Comparison of ENCODE assay signal across 11 mouse cellular contexts in the genomic region with DNA sequence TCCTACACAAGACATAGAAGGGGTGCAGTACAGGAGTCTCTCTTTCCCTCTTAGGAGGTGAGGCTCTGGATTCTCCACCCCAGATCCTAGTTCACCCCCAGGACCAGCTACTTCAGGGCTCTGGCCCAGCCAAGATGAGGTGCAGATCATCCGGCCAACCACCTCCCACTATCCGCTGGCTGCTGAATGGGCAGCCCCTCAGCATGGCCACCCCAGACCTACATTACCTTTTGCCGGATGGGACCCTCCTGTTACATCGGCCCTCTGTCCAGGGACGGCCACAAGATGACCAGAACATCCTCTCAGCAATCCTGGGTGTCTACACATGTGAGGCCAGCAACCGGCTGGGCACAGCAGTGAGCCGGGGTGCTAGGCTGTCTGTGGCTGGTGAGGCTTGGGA. TPM values are rescaled to one million over a fixed set of nuclear protein-coding genes. Genes with fewer than 3 reads are reported as not detected.
A peak's percentile ranks its signal among the peaks of the same experiment; 100 is the strongest.
DNase-seq lines count a peak whose midpoint lies in the region; ATAC-seq and TF ChIP-seq lines count a peak whose summit lies in the region.
"Had no signal": no experiment of that assay in that cellular context is flagged by ENCODE, and none has a peak within 500 bp of the region (broad histone marks: within the 10 kb centered on the region; RNA-seq: fewer than 3 reads in every experiment).

No protein-coding gene starts in this region.

- H3K36me3 ChIP-seq in heart, adult 2 months (ENCODE audit: control insufficient read depth, insufficient read depth, low read length), result peaks cover 10% of the 10 kb centered on the region
- H3K36me3 ChIP-seq in heart, embryonic 10.5 days, result no peaks in the 10 kb centered on the region
- no peaks in the 10 kb centered on the region for H3K36me3 ChIP-seq in limb, embryonic 13.5 days

- DNase-seq in heart, adult 2 months, result no peak
- DNase-seq in heart, embryonic 10.5 days (ENCODE audit: low spot score), result no peak
- DNase-seq in left cerebral cortex, adult 2 months (ENCODE audit: extremely low spot score in 1 of 2, low spot score in 2 of 2), result no peak
- no peak for DNase-seq in left cerebral cortex, postnatal 25 days (ENCODE audit: low spot score in 2 of 2)
- no peak for DNase-seq in Muller cell, postnatal 12 days (ENCODE audit: inconsistent ontology term)
- DNase-seq in retina, postnatal 1 day, result no peak
- DNase-seq: kidney, adult 18-20 months; thymus, adult 18-20 months had no signal

- H3K4me1 ChIP-seq in heart, adult 2 months (ENCODE audit: control insufficient read depth, insufficient read depth, low read length), result peaks cover 6% of the 10 kb centered on the region
- 0 out of 2 replicates have a peak, but pooled peaks cover 8% of the 10 kb centered on the region for H3K4me1 ChIP-seq in heart, embryonic 10.5 days
- H3K4me1 ChIP-seq in cortical plate, adult 2 months (ENCODE audit: control insufficient read depth, insufficient read depth, low read length), result no peaks in the 10 kb centered on the region
- no peaks in the 10 kb centered on the region for H3K4me1 ChIP-seq in limb, embryonic 13.5 days

- intact Hi-C loops in heart, adult 2 months (cut with DNase I), result loop anchor here (2.0 to 5.0 kb wide), 2 partner anchors 18 to 55 kb away; a partner anchor contains a TSS
- intact Hi-C loops in left cerebral cortex, adult 2 months (cut with DNase I), result no loop called here
- intact Hi-C loops in left cerebral cortex, postnatal 25 days (cut with DNase I), result no loop called here

- no peaks in the 10 kb centered on the region for H3K9me3 ChIP-seq in heart, embryonic 10.5 days
- no peaks in the 10 kb centered on the region for H3K9me3 ChIP-seq in limb, embryonic 13.5 days

- TF ChIP-seq CTCF in heart, adult 2 months (IDR thresholded peaks at IDR 0.05), result no peak
- TF ChIP-seq CTCF in left cerebral cortex, adult 2 months (IDR thresholded peaks at IDR 0.05), result no peak
- TF ChIP-seq CTCF in cortical plate, adult 2 months (IDR thresholded peaks at IDR 0.05; ENCODE audit: extremely low read depth, insufficient read depth, low read length), result no peak

- no peak for ATAC-seq in limb, embryonic 13.5 days (ENCODE audit: low FRiP score, low read depth)
- ATAC-seq: midbrain, embryonic 16.5 days had no signal

- no peak for TF ChIP-seq POLR2A in heart, adult 2 months (IDR thresholded peaks at IDR 0.05; ENCODE audit: insufficient read depth, low read depth, low read length)
- TF ChIP-seq POLR2A in cortical plate, adult 2 months (IDR thresholded peaks at IDR 0.05; ENCODE audit: extremely low read depth, insufficient read depth, low read length), result no peak

- no peak overlapping the region; the same call in 1 of the 2 replicates for H3K4me2 ChIP-seq in limb, embryonic 13.5 days (replicated peaks)

- peak overlapping the region; percentile 86 for H3K27ac ChIP-seq in heart, adult 2 months
- no peak overlapping the region for H3K27ac ChIP-seq in heart, embryonic 10.5 days
- H3K27ac ChIP-seq in left cerebral cortex, adult 2 months, result peak overlapping the region; percentile 36; the same call in 1 of the 2 replicates
- H3K27ac ChIP-seq in cortical plate, adult 2 months (ENCODE audit: insufficient read depth, low read length), result no peak overlapping the region; the same call in 1 of the 2 replicates
- no peak overlapping the region for H3K27ac ChIP-seq in limb, embryonic 13.5 days

- H3K79me2 ChIP-seq in heart, adult 2 months (replicated peaks; ENCODE audit: control insufficient read depth, insufficient read depth, low read length), result no peaks in the 10 kb centered on the region; the same call in 1 of the 2 replicates

- 51% methylated on average over 7 of the region's 7 CpGs for WGBS in heart, adult 2 months
- whole genome bisulfite sequencing in heart, embryonic 10.5 days, result 81% methylated on average over 7 of the region's 7 CpGs
- 85% methylated on average over 7 of the region's 7 CpGs for WGBS in limb, embryonic 13.5 days

- peak overlapping the region; percentile 56 for H3K4me3 ChIP-seq in heart, adult 2 months
- no peak overlapping the region for H3K4me3 ChIP-seq in heart, embryonic 10.5 days
- H3K4me3 ChIP-seq in left cerebral cortex, adult 2 months, result peak overlapping the region; percentile 23
- H3K4me3 ChIP-seq in cortical plate, adult 2 months (ENCODE audit: insufficient read depth, low read length), result peak overlapping the region; percentile 20
- peak overlapping the region; percentile 19 for H3K4me3 ChIP-seq in limb, embryonic 13.5 days

- H3K9ac ChIP-seq in heart, adult 2 months (ENCODE audit: low read depth, low read length), result peak overlapping the region; percentile 93
- H3K9ac ChIP-seq in limb, embryonic 13.5 days, result no peak overlapping the region

- no peaks in the 10 kb centered on the region; the same call in 1 of the 2 replicates for H3K27me3 ChIP-seq in heart, adult 2 months (ENCODE audit: control insufficient read depth, insufficient read depth, low read length)
- peaks cover 19% of the 10 kb centered on the region for H3K27me3 ChIP-seq in heart, embryonic 10.5 days (ENCODE audit: insufficient read depth, poor library complexity, severe bottlenecking)
- peaks cover 30% of the 10 kb centered on the region for H3K27me3 ChIP-seq in limb, embryonic 13.5 days

- no peak for TF ChIP-seq EP300 in heart, adult 2 months (IDR thresholded peaks at IDR 0.05; ENCODE audit: insufficient read depth, low read depth, low read length)

RNA-seq across cellular contexts. Expression of a gene that starts 0.8 kb away (rescaled TPM):
- total RNA-seq in heart, adult 2 months (2021), result 10 to 100 TPM; 27.9 to 31.8 TPM
- polyA plus RNA-seq in heart, adult 2 months (2012; rRNA removed), result 33.7 and 38.6 TPM in 2 replicates
- 2.0 and 4.0 TPM in 2 replicates for polyA plus RNA-seq in heart, embryonic 10.5 days (2016; fragmentation: Nextera tagmentation; extraction: Ambion mirVana)
- total RNA-seq in left cerebral cortex, adult 2 months (2021), result 1 to 10 TPM; 8.0 to 9.5 TPM
- 1 to 10 TPM; 6.7 to 7.3 TPM for total RNA-seq in left cerebral cortex, postnatal 25 days (2021)
- polyA plus RNA-seq in cortical plate, adult 2 months (2012; rRNA removed), result 6.4 and 6.9 TPM in 2 replicates
- 10.3 and 11.9 TPM in 2 replicates for polyA plus RNA-seq in limb, embryonic 13.5 days (2015; fragmentation: Nextera tagmentation; extraction: Ambion mirVana)

RNA-seq across cellular contexts. Expression of a gene that starts 30.5 kb away (rescaled TPM):
- total RNA-seq in heart, adult 2 months (2021), result not detected
- polyA plus RNA-seq in heart, adult 2 months (2012; rRNA removed), result 0.29 TPM in 1 of 2 replicates, not detected in the other
- polyA plus RNA-seq in heart, embryonic 10.5 days (2016; fragmentation: Nextera tagmentation; extraction: Ambion mirVana), result 0.06 and 0.10 TPM in 2 replicates
- 10 to 100 TPM; 30.9 to 34.3 TPM for total RNA-seq in left cerebral cortex, adult 2 months (2021)
- total RNA-seq in left cerebral cortex, postnatal 25 days (2021), result 10 to 100 TPM; 33.4 to 33.6 TPM
- polyA plus RNA-seq in cortical plate, adult 2 months (2012; rRNA removed), result 66.5 and 71.0 TPM in 2 replicates
- 0.05 and 0.10 TPM in 2 replicates for polyA plus RNA-seq in limb, embryonic 13.5 days (2015; fragmentation: Nextera tagmentation; extraction: Ambion mirVana)

RNA-seq across cellular contexts. Expression of a gene that starts 35.4 kb away (rescaled TPM):
- not detected for total RNA-seq in heart, adult 2 months (2021)
- 0.18 and 0.29 TPM in 2 replicates for polyA plus RNA-seq in heart, adult 2 months (2012; rRNA removed)
- polyA plus RNA-seq in heart, embryonic 10.5 days (2016; fragmentation: Nextera tagmentation; extraction: Ambion mirVana), result 0.04 TPM in 1 of 2 replicates, not detected in the other
- total RNA-seq in left cerebral cortex, adult 2 months (2021), result 10 to 100 TPM; 53.6 to 53.7 TPM
- total RNA-seq in left cerebral cortex, postnatal 25 days (2021), result 10 to 100 TPM; 56.9 to 63.7 TPM
- 91.0 and 95.7 TPM in 2 replicates for polyA plus RNA-seq in cortical plate, adult 2 months (2012; rRNA removed)
- polyA plus RNA-seq in limb, embryonic 13.5 days (2015; fragmentation: Nextera tagmentation; extraction: Ambion mirVana), result 0.11 TPM in 1 of 2 replicates, not detected in the other

RNA-seq across cellular contexts. Expression of a gene that starts 54.3 kb away (rescaled TPM):
- 1 to 10 TPM; 1.7 to 2.0 TPM for total RNA-seq in heart, adult 2 months (2021)
- polyA plus RNA-seq in heart, adult 2 months (2012; rRNA removed), result 0.47 and 0.53 TPM in 2 replicates
- polyA plus RNA-seq in heart, embryonic 10.5 days (2016; fragmentation: Nextera tagmentation; extraction: Ambion mirVana), result 5.1 and 5.8 TPM in 2 replicates
- 1 to 10 TPM; 1.9 to 2.5 TPM for total RNA-seq in left cerebral cortex, adult 2 months (2021)
- total RNA-seq in left cerebral cortex, postnatal 25 days (2021), result 1 to 10 TPM; 1.5 to 2.2 TPM
- 1.4 and 1.5 TPM in 2 replicates for polyA plus RNA-seq in cortical plate, adult 2 months (2012; rRNA removed)
- 8.0 and 9.1 TPM in 2 replicates for polyA plus RNA-seq in limb, embryonic 13.5 days (2015; fragmentation: Nextera tagmentation; extraction: Ambion mirVana)

Comparison
In these comparisons a context has a peak if more than half of its experiments do, and no peak if none do; other contexts are left out.
1. H3K27ac ChIP-seq: peak in heart, adult 2 months (single experiment) and left cerebral cortex, adult 2 months (single experiment); none in heart, embryonic 10.5 days (single experiment), cortical plate, adult 2 months (single experiment) and limb, embryonic 13.5 days (single experiment).
2. RNA of a gene that starts 30.5 kb away (polyA plus RNA-seq): 66.5 to 71.0 TPM in cortical plate, adult 2 months; 0.29 TPM in heart, adult 2 months, 0.06 to 0.10 TPM in heart, embryonic 10.5 days and 0.05 to 0.10 TPM in limb, embryonic 13.5 days; every median in the first group is over 10 times any median in the second.
3. RNA of a gene that starts 35.4 kb away (polyA plus RNA-seq): 91.0 to 95.7 TPM in cortical plate, adult 2 months; 0.18 to 0.29 TPM in heart, adult 2 months, 0.11 TPM in limb, embryonic 13.5 days and 0.04 TPM in heart, embryonic 10.5 days; every median in the first group is over 10 times any median in the second.